Mouse (Mus musculus) limb, embryonic 10.5 days (tissue): ENCODE results near the gene Fndc8. TPM values are rescaled to one million over a fixed set of nuclear protein-coding genes. Genes with fewer than 3 reads are reported as not detected.
A peak's percentile ranks its signal among the peaks of the same experiment; 100 is the strongest.
"Not testable (repeated sequence)": the region's sequence is repeated elsewhere in the genome, so short reads cannot be mapped to it uniquely, and the experiment has no call there.

Source experiments
- DNase-seq: peaks from one replicate; pipeline ENCODE4 v3.0.0-alpha.2; 2017; ENCODE audit warnings: low spot score
- H3K27ac ChIP-seq: fragments of 300-500 bp; sonication (generic); 2 replicates; pipeline ENCODE4 v1.5.1; 2016; ENCODE audit warnings: mild to moderate bottlenecking
- H3K27me3 ChIP-seq: fragments of 300-500 bp; sonication (generic); 2 replicates; pipeline ENCODE4 v1.6.1; 2016; ENCODE audit warnings: low read depth, mild to moderate bottlenecking; ENCODE audit not compliant: poor library complexity, severe bottlenecking
- H3K36me3 ChIP-seq: fragments of 300-500 bp; sonication (generic); 2 replicates; pipeline ENCODE4 v1.6.1; 2016; ENCODE audit warnings: mild to moderate bottlenecking, moderate library complexity
- H3K4me1 ChIP-seq: fragments of 300-500 bp; sonication (generic); 2 replicates; pipeline ENCODE4 v1.6.1; 2016
- H3K4me3 ChIP-seq: fragments of 300-500 bp; sonication (generic); 2 replicates; pipeline ENCODE4 v1.5.1; 2016; ENCODE audit warnings: mild to moderate bottlenecking, moderate library complexity
- H3K9me3 ChIP-seq: fragments of 300-500 bp; sonication (generic); replicated peaks from 2 replicates; pipeline ENCODE4 v1.6.1; 2016; ENCODE audit warnings: mild to moderate bottlenecking
- WGBS: fragments of 180-500 bp; shearing (Covaris S2); methylation state at CpG from one replicate; pipeline ENCODE4 v1.1.7; 2016; 5-methylcytosine and 5-hydroxymethylcytosine counted together
- polyA plus RNA-seq: library from polyadenylated mRNA; unstranded; fragments of >200 nt; fragmentation: Nextera tagmentation; extraction: Ambion mirVana; gene quantifications from 2 replicates; pipeline ENCODE4 v1.2.1, GENCODE M21; 2016

The Fndc8 gene
- polyA plus RNA-seq, 1 experiment from 2014 or later: 0.35 TPM

GRCm38 (mm10) chr11:82905816-82906215, 13.9 kb downstream of the Fndc8 start:
- DNase-seq: no peak
- Histone ChIP-seq H3K27me3 (peaks cover 6% of the 10 kb centered on the region; the same call in 1 of the 2 replicates), H3K9me3 (no peaks in the 10 kb centered on the region), H3K27ac (no peak overlapping the region), H3K4me1 (peaks cover 16% of the 10 kb centered on the region), H3K36me3 (peaks cover 62% of the 10 kb centered on the region), H3K4me3 (no peak overlapping the region)
- 96% methylated on average over 5 of the region's 5 CpGs for WGBS

DNA sequence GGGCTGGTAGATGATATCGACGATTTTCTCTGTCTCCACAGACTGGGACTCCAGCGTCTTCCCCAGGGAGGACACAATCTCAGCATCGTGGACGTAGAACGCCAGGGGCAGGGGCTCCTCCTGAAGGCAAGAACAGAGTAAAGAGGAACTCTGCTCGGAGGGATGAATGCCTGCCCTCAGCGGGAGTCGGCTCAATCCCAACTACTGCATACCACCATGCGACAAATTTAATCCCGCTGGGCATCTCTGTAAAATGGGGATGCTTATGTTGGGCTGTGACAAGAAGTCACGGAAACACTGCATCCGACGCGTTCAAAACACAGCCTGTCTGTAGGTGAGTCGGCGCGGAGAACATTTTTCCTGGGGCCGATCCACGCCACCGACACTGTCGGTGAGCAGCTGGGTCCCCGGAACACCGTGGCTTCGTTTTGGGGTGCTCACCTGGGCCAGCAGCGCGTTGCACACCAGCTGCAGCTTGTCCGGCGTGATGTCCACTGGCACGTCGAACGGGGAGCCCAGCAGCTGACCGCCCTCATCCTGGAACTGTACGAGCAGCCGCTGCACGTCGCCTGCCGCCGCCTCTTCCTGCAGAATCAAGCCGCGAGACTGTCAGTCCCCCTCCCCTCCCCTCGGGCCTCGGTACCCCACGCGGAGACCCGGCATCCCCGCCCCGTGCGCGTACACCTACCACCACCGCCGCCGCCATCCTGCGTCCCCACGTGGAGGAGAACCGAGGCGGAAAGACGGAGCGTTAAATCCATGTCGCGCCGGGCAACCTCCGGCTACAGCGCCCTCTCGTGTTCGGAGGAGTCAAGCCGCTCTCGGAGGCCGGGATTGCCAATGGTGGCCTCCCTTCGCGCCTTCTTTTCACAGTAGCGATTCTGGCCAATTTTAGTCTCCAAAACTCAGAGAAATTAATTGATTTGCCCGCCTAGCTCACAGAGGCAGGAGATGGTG, 16.0 kb downstream of the Fndc8 start, which contains the start of gene Nle1:
Gene Nle1, minus strand, starts transcription at position 761 of the 957 bp plus-strand sequence.
- H3K4me3 ChIP-seq: peak within 1 kb of the TSS; percentile 91
- 2% methylated on average over 71 of the region's 73 CpGs for WGBS
- peak; percentile 97 for DNase-seq
- H3K4me1 ChIP-seq: peaks cover 16% of the 10 kb centered on the region
- H3K9me3 ChIP-seq: no peaks in the 10 kb centered on the region
- H3K36me3 ChIP-seq: peaks cover 41% of the 10 kb centered on the region
- peaks cover 21% of the 10 kb centered on the region; the same call in 1 of the 2 replicates for H3K27me3 ChIP-seq
- peak within 1 kb of the TSS; percentile 88 for H3K27ac ChIP-seq

DNA sequence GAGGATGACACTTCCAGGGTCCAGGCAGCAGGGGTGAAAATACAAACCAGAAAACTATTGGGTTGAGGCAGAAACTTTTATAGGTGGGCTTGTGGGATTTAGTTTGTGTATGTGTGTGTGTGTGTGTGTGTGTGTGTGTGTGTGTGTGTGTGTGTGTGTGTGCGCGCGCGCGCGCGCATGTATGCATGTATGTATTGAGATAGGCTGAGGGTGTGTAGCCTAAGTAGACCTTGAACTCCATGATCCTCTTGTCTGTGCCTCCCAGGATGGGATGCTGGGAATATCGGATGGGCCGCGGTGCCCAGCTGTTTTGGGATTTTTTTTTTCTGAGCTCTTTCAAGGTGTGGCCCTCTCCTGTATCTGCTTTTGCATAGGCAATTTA, 16.7 kb downstream of the Fndc8 start:
- Histone ChIP-seq H3K4me1 (peaks cover 16% of the 10 kb centered on the region), H3K27ac (peak overlapping the region; percentile 88), H3K27me3 (peaks cover 27% of the 10 kb centered on the region; the same call in 1 of the 2 replicates), H3K36me3 (peaks cover 34% of the 10 kb centered on the region), H3K9me3 (no peaks in the 10 kb centered on the region), H3K4me3 (peak overlapping the region; percentile 91)
- 54% methylated on average over 10 of the region's 10 CpGs for WGBS
- no peak for DNase-seq

- no peak within 1 kb of the TSS for H3K4me3 ChIP-seq
- no peak for DNase-seq
- WGBS: 86% methylated on average over 4 of the region's 4 CpGs
- peaks cover 16% of the 10 kb centered on the region for H3K4me1 ChIP-seq
- no peaks in the 10 kb centered on the region for H3K9me3 ChIP-seq
- peaks cover 32% of the 10 kb centered on the region; the same call in 1 of the 2 replicates for H3K27me3 ChIP-seq
- no peak within 1 kb of the TSS for H3K27ac ChIP-seq
- peaks cover 18% of the 10 kb centered on the region for H3K36me3 ChIP-seq
These were observed 18.3 kb downstream of the Fndc8 start, which contains the start of gene Unc45b for GRCm38 (mm10) chr11:82910250-82910649. Gene Unc45b (plus strand): TSS chr11:82910550.

DNA sequence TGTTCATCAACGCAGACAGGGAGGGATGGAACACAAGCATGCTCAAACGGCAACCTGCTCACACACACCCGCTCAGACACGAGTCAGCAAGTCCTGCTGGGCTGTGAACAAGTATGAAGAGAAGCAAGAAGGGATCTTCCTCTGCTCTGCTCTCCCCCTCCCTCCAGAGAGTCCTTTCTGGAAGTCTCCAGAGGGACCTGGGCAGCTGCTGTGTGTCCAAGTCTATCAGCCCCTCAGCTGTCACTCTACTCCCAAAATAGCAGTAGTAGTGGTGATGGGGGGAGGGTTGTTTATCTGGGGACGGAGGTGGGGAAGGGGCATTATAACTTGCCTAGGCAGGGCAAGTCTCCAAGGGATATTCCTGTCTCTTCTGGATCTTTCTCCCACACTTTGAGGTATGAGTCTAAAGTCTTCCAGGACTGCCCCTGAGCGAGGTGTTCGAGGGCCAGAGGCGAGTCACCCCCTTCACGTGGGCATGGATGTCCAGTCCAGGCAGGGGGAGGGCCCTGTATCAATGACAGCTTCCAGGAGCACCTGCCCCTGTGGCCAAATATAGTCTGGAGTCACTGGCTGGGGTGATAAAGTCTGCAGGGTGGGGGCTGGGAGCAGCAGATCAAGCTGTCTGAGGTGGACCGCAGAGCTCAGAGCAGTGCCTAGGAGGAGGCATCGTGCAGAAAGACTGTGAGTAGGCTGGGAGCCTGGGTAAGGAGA, 18.9 kb downstream of the Fndc8 start:
- 84% methylated on average over 11 of the region's 11 CpGs for WGBS
- Histone ChIP-seq H3K4me1 (peaks cover 16% of the 10 kb centered on the region), H3K27ac (no peak overlapping the region), H3K36me3 (peaks cover 12% of the 10 kb centered on the region), H3K27me3 (peaks cover 32% of the 10 kb centered on the region; the same call in 1 of the 2 replicates), H3K4me3 (no peak overlapping the region), H3K9me3 (no peaks in the 10 kb centered on the region)
- no peak for DNase-seq

DNA sequence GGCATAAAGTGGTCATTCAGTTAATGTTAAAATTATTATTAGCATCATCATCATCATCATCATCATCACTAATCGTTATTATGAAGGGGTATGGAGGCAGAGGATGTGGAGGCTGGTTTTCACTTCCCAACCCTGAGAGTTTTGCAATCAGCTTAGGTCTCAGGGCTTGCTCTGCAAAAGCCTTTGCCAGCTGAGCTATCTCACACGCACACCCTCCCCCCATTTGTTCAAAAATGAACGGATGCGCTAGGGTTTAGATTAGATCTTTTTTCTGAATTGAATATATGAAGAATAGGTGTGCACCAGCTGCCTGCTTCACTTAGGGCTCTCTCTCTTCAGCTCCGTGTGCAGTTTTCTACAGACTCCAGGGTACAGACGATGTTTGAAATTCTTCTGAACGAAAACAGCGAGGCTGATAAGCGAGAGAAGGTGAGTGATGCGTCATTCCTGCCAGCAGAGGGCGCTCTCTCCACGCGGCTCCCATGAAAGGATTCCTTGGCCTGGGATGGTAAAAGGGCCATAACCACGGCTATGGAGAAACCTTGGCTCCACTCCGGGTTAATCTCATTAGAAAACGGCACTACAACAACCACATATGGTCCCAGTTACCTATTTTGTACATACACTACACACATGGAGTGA, 22.9 kb downstream of the Fndc8 start:
- no peaks in the 10 kb centered on the region for H3K36me3 ChIP-seq
- no peak overlapping the region for H3K27ac ChIP-seq
- DNase-seq: peak; percentile 92
- 10% methylated on average over 16 of the region's 16 CpGs for WGBS
- peak overlapping the region; percentile 27 for H3K4me3 ChIP-seq
- H3K9me3 ChIP-seq: no peaks in the 10 kb centered on the region
- H3K27me3 ChIP-seq: peaks cover 46% of the 10 kb centered on the region
- no peaks in the 10 kb centered on the region for H3K4me1 ChIP-seq

DNA sequence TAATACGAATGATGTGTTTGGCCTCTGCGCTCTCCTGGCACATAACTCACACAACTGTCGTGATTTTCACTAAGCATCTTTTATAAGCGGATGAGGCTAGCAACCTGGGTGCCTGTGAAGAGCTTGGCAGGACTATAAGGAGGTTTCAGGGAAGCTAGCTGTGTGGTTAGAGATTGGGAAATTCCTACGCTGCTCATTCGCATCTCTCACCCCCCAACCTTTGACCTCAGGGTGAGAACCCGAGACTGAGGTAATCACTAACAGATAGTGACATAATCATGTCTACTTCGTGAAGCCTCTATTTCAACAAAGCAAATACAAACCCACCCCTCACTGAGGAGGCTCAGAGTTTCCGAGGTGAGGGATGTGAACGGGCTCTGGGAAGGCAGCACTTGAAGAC, 28.8 kb downstream of the Fndc8 start:
- H3K36me3 ChIP-seq: no peaks in the 10 kb centered on the region
- DNase-seq: no peak
- H3K9me3 ChIP-seq: no peaks in the 10 kb centered on the region
- peaks cover 52% of the 10 kb centered on the region for H3K27me3 ChIP-seq
- WGBS: 45% methylated on average over 10 of the region's 10 CpGs
- H3K27ac ChIP-seq: no peak overlapping the region
- H3K4me1 ChIP-seq: no peaks in the 10 kb centered on the region
- no peak overlapping the region for H3K4me3 ChIP-seq

GRCm38 (mm10) chr11:82921691-82922090, 29.8 kb downstream of the Fndc8 start:
- H3K27me3 ChIP-seq: peaks cover 60% of the 10 kb centered on the region
- no peak overlapping the region for H3K27ac ChIP-seq
- WGBS: 75% methylated on average over 4 of the region's 4 CpGs
- no peak for DNase-seq
- no peaks in the 10 kb centered on the region for H3K36me3 ChIP-seq
- no peaks in the 10 kb centered on the region for H3K4me1 ChIP-seq
- no peak overlapping the region for H3K4me3 ChIP-seq
- H3K9me3 ChIP-seq: no peaks in the 10 kb centered on the region

- peaks cover 71% of the 10 kb centered on the region for H3K27me3 ChIP-seq
- H3K9me3 ChIP-seq, DNase-seq, H3K36me3 ChIP-seq, H3K4me3 ChIP-seq, H3K4me1 ChIP-seq, H3K27ac ChIP-seq: not testable (repeated sequence)
- WGBS: 90% methylated on average over 6 of the region's 6 CpGs
These were observed 32.0 kb downstream of the Fndc8 start for GRCm38 (mm10) chr11:82923910-82924309.

GRCm38 (mm10) chr11:82928897-82929632, 37.1 kb downstream of the Fndc8 start:
- no peak for DNase-seq
- H3K36me3 ChIP-seq: no peaks in the 10 kb centered on the region
- 32% methylated on average over 20 of the region's 20 CpGs for WGBS
- H3K27me3 ChIP-seq: peaks cover 84% of the 10 kb centered on the region
- H3K27ac ChIP-seq: no peak overlapping the region
- peaks cover 14% of the 10 kb centered on the region for H3K4me1 ChIP-seq
- H3K9me3 ChIP-seq: no peaks in the 10 kb centered on the region
- no peak overlapping the region for H3K4me3 ChIP-seq

DNA sequence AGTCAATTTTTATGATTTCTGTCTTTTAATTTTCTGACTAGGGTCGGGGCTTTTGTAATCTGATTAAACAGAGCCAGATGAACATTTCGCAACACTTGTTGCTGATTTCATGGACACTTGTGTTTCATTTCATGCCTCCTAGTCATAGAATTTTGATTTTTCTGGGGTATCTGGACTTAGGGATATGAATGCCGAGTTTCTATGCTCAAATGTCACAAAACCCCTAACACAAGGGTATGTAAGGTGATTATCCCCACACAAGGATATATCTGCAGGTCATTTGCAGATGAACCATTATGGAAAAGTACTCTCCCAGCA, 37.7 kb downstream of the Fndc8 start:
- Histone ChIP-seq H3K27ac (no peak overlapping the region), H3K36me3 (no peaks in the 10 kb centered on the region), H3K27me3 (peaks cover 89% of the 10 kb centered on the region), H3K9me3 (no peaks in the 10 kb centered on the region), H3K4me1 (peaks cover 14% of the 10 kb centered on the region), H3K4me3 (no peak overlapping the region)
- no peak for DNase-seq
- WGBS: 60% methylated on average over 3 of the region's 3 CpGs

GRCm38 (mm10) chr11:82930391-82930955, 38.5 kb downstream of the Fndc8 start:
- not testable (repeated sequence) for H3K27ac ChIP-seq, DNase-seq, H3K9me3 ChIP-seq, H3K36me3 ChIP-seq
- WGBS: 2% methylated on average over 84 of the region's 85 CpGs
- H3K4me3 ChIP-seq: peak overlapping the region; percentile 51
- H3K4me1 ChIP-seq: peaks cover 14% of the 10 kb centered on the region
- peaks cover 93% of the 10 kb centered on the region for H3K27me3 ChIP-seq
